Mouse (Mus musculus): Measurements from ENCODE around the gene Crygb.

Gene Crygb

DNA sequence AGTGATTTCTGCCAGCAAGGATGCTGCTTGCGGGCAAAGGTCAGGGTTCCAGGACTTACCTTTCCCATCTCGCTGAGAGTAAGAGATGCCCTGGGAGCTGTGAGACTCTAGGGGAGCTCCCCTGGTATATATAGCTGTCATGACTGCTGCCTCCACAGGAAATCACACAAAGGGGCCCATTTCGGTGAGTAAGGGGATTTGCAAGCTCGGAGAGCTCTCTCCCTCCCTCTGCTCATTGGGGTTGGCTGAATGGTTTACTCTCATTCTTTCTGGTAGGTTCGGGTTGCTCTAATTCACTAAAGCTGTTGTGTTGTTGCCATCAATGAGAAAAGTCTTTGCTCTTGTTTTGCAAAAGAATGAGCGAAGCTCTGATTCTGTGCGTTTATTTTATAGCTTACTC, at the start of gene Crygb:
TSS of gene Crygb (minus strand) at position 101 of the 400 bp plus-strand sequence.
- DNase-seq (ENCODE audit: low spot score in 2 of 2) = no peak

DNA sequence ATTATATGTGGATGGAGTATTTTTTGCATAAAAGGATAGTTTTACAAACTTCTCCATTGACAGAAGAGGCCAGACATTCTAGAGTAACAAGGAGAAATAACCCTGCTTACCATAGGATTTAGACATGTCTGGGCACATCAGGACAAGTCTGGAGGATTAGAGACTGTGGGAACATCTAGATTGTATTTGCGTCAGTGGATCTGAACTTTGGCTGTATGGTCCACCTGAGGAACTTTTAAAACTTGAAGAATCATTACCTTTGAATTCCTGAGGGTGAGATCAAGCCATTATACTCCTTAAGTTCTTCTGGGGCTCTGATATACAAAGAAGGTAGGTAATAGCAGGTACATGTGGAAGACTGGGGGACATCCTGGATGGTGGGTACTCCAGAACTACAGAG, 49.6 kb upstream of the Crygb start:
- no peak for DNase-seq (ENCODE audit: low spot score in 2 of 2)

- no peak for DNase-seq (ENCODE audit: low spot score in 2 of 2)
These were observed 48.1 kb upstream of the Crygb start for GRCm38 (mm10) chr1:65130226-65130625.

- no peak for DNase-seq (ENCODE audit: low spot score in 2 of 2)
These were observed 47.6 kb upstream of the Crygb start for GRCm38 (mm10) chr1:65129634-65130180.

DNA sequence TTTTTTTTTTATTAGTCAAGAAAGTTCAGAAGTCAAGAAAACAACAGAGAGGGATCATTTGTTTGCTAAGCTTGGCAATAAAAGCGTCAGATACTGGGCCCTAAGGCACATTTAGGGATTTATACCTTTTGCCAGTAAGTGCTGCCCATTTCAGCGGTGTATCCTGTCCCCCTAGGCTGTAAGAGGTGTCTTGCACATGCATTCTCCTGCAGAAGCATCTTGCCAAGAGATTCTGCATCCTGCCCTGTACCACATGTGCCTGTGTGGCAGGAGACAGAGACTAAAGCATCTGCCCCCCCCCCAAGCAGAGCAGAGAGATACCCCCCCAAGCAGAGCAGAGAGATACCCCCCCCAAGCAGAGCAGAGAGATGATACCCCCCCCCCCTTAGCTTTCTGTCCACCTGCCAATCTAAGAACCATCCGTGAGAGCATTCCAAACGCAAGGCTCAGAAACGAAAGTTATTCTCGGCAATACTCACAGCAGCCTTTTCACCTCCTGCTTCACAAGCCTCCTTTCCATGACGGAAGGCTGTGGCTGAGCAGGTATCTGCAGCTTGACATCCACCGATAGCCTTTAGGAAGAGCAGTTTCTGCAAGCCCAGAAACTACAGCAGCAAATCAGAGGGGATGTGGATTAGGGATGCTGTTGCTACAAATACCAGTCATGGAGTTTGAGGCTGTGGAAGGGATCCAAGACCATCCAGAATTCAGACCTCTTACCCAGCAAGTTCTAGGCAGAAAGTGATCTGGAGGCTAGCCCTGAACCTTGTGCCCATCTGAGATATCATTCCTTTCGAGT, 40.7 kb upstream of the Crygb start, which contains the start of gene D630023F18Rik:
TSS of gene D630023F18Rik (minus strand) at position 641 of the 799 bp plus-strand sequence.
- peak in 1 of 2 experiments; percentile 5 for DNase-seq (ENCODE audit: low spot score in 2 of 2)

DNA sequence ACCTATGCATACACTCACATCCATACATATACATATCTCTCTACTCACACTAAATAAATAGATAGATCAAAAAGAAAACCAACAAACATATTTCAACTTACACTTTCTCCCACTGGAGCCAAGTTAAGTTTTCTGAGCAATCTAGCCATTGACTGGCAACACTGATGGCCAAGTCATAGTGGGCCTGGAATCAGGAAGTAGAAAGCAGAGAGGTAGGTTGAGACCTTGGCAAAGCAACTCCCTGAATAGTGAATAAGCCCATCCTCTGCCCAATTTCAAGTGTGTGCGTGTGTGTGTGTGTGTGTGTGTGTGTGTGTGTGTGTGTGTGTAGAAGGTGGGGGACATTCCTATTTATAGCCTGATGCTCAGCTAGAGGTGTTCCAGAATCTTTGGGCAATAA, 37.4 kb upstream of the Crygb start, which contains the start of gene Gm28845:
TSS of gene Gm28845 (minus strand) at position 121 of the 400 bp plus-strand sequence.
- DNase-seq (ENCODE audit: low spot score in 2 of 2) = no peak

GRCm38 (mm10) chr1:65118150-65118913, 36.2 kb upstream of the Crygb start:
- DNase-seq (ENCODE audit: low spot score in 2 of 2) = no peak

DNA sequence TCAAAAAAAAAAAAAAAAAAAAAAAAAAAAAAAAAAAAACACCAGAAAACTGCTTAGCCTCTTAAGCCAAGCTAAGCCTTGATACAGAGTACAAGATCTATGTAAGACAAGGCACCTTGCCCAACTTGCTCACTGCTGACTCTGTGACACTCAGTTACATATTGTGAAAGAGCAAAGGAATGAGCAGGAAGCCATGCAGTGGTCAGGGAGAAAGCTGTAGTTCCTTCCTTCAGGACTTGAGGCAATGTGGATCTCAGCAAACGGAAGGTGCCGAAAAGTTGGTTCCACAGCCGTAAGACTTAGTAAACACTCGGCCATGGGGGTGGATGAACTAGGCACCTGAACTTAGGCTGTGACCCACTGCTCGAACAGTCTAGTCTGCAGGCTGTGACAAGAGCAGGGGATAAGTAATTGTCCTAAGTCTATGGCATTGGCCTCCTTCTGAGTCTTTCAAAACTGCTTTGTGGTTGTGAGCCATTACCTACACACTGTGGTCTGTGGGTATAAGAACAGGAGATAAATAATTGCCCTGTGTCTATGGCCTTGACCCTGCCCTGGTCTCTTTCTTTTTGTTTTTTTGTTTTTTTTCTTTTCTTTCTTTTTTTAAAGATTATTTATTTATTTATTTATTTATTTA, 31.6 kb upstream of the Crygb start:
- DNase-seq (ENCODE audit: low spot score in 2 of 2) = no peak

DNA sequence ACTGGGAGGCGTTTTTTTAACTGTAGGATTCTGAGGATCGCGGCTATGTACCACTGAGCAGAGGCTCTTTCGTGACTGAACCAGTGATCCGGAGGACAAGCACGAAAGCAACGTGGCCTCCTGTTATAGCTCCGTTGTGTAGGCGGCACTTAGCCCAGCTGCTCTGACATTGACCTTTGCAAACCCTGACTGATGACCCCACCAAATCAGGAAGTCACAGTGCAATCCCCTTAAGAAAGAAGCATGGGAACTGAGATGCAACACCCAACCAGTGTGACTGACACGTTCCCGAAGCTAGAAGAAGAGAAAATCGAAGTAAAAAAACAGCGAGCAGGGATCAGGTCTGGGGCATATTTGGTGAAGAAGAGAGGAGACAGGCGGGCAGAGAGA, 30.7 kb upstream of the Crygb start:
- DNase-seq (ENCODE audit: low spot score in 2 of 2) = no peak

DNA sequence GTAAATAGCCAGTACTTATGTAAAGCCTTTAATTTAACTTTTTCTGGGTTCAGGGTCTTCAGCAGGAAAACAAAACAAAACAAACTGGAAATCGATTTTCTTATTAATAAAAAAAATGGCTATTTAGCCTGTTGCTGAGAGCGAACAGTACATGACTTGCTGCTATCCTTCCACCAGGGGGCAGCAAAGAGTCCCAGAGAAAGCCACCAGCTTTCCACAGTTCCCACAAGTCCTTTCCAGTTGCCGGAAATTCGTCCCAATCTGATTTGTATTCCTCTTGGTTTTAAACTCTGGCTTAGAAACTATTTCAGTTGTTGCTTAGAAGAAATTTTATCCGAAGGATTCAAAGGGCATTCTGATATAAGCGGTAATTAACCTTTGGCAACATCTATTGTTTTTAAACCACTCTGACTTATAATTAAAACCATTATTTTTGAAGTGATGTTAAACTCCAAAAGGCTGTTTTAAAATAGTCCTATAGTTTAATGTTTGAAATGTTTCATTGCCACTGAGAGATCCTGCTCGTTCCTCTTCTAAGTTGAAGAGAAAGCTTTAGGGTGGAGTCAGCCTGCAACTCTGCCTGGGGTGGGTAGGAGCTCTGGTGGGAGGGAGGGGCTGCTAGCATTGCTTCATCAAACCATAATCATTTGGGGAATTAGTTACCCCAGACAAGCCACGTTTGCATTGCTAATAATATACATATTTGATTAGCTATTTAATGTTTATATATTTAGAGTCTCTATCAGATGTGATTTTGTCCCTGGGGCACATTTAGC, 30.1 kb upstream of the Crygb start:
- peak; percentile 23 to 45 for DNase-seq (ENCODE audit: low spot score in 2 of 2)

DNA sequence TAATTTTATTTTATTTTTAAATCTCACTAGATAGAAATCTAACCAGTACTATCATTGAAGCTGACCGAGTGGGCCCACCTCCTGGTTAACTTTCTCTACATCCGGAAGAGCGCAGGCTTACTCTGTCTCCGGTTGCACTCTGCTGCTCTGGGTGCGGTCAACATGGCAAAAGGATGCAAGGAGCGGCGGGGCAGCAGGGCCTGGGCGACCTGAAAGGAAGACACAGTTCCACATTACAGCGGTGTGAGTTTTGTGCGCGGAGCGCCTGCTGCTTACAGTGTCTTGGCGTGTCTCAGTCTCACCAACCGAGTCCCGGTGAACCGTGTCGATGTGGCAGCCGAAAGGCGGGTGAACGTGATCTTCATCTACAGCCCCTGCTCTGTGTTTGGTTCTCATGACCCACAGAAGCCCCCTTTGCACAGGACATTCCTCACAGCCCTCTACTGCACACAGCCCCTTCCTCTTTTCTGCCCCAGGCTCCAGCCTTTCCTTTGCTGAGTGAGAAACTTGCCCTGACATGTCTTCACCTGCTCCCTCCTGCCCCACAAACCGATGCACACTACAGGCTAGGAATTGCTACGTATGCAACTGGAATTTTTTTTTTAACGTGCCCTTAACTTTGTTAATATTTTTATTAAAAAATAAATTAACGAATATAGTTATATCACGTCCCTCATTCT, 27.8 kb upstream of the Crygb start:
- no peak for DNase-seq (ENCODE audit: low spot score in 2 of 2)

GRCm38 (mm10) chr1:65109196-65109595, 27.1 kb upstream of the Crygb start:
- no peak for DNase-seq (ENCODE audit: low spot score in 2 of 2)

DNA sequence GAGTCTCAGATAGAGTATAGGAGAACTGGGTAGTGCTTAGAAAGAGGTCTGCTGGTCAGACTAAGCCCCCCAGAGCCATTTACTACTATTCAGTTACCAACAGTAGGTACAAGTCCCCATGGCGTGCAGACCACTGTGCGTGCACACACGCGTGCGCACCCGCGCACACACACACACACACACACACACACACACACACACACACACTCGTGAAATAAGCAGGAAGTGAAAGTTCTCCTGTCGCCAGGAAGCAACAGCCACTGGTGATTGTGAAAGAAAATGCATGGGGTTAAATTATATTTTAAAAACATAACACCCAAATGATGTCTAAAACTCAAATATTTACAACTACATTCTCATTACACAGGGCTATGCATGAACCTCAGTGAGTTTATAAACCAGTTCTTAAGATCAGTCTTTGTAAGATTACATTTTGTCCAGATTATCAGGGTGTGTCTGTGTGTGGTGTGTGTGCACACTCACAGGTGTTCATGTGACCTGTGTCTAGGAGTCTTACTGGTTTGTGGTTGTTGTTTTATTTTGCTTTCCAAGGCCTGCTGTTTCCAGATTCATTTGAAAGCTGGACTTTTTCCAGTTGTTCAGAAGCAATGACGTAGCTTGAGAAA, 25.7 kb upstream of the Crygb start:
- no peak for DNase-seq (ENCODE audit: low spot score in 2 of 2)

- no peak for DNase-seq (ENCODE audit: low spot score in 2 of 2)
These were observed 21.2 kb upstream of the Crygb start, which contains the start of gene Cryga for GRCm38 (mm10) chr1:65103273-65103672. Cryga (minus strand) TSS chr1:65103373.

- no peak for DNase-seq (ENCODE audit: low spot score in 2 of 2)
These were observed 14.9 kb upstream of the Crygb start for GRCm38 (mm10) chr1:65096953-65097352.

DNA sequence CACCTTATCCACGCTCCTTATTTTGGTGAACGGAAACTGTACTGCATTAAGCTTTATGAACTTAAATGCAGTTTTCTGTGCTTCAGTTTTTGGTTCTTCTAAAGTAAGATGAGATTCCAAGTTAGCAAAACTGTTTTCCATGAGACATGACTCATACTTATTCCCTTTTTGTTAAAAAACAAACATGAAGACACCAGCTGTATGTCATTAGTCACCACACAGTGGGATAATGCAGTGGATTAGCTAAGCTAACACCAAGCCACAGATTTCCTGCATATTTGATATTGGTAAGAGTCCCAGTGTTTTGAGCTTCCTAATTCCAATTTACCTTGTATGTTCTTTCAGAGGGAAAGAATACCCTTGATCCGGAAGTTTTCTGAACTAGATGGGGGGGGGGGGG, 9.5 kb upstream of the Crygb start:
- no peak for DNase-seq (ENCODE audit: low spot score in 2 of 2)

GRCm38 (mm10) chr1:65090370-65090769, 8.3 kb upstream of the Crygb start:
- DNase-seq (ENCODE audit: low spot score in 2 of 2) = no peak

DNA sequence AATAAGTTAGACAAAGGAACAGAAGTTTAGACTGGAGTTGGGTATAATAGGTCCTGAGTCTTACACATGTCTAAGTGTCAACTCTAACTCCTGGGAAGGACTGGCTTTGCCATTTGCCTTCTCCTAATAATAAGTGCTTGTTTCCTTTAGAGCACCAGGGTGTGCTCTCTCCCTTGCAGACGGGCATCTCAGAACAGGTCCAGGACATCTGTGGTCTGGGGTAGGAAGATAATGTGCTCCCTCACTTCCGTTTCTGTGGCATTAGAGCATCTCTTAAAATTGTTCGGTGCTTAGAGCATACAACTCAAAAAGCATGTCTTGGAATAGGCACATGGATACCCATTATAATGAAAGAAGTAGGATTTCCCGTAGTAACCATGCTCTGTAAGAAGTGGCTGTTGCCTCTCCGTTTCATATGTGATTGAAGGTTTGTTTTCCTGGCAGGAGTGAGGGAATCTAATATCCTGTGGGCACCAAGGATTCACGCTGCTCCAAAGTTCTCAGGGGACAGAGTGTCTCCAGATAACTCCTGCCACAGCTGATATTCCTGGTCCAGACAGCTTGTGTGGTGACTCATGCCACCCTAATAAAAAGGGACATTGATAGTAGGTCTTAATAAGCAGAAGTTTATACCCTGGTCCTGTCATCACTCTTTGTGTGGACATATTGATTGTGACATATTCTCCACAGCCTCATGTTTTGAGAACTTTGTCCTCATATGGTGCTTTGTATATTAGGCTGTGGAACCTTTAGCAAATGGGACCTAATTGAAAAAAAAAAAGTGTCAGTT, 6.7 kb upstream of the Crygb start:
- DNase-seq (ENCODE audit: low spot score in 2 of 2) = no peak

DNA sequence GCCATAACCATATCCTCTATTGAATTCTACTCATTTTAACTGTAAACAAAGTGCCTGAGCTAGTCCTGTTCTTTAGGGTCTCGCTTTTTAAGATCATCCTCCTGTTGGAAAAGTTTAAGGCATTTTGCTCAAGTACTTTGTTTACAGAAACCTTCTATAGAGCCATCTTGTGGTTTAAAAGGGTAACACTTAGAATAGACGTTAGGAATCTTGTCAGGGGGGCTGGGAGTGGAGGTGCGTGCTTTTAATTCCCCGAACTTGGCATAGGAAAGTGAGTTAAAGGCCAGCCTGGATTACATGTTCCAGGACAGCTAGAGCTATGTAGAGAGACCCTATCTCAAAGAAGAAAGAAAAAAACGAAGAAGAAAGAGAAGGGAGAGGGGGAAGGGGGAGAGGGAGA, 6.5 kb downstream of the Crygb start:
- DNase-seq (ENCODE audit: low spot score in 2 of 2) = no peak

All from right cerebral cortex, postnatal 36 days (tissue).